Mouse (Mus musculus): ENCODE data around the gene Syt13. TPM values are rescaled to one million over a fixed set of nuclear protein-coding genes. Genes with fewer than 3 reads are reported as not detected.

The Syt13 gene
- total and polyA plus RNA-seq, 3 experiments: not detected

DNA sequence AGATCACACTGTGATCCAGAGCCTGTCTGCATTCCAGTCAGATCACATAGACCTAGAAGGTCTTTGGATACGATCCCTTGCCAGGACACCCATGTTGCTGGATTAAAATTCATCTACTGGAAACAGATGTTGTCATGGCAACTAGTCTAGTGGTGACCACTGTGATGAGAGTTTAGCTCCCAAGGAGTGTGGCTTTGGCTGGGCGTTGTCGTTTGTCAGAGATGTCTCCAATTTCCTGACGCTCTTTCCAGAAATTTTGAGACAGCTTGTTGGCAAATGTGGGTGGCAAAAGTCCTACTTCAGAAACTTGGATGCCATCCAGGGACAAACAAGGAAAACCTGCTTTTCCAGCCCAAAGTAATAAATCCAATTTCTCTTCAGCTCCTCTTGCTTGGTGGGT, 43.7 kb downstream of the Syt13 start:
- in situ Hi-C loops (cut with MboI; ENCODE audit: low pct_ligation_motif_present, low pct_unique_long_range_greater_than_20kb, low sequenced_read_pairs): no loop called here

GRCm38 (mm10) chr2:92964345-92964744, 49.4 kb downstream of the Syt13 start:
- no peak overlapping the region for H3K4me3 ChIP-seq (replicated peaks in 1 of 3; ENCODE audit: low read depth in 2 of 3, low read length in 2 of 3, poor library complexity in 1 of 3)
- no peak for DNase-seq (ENCODE audit: extremely low read depth)
- TF ChIP-seq NRF1 (IDR thresholded peaks at IDR 0.05; ENCODE audit: low read depth, low read length): no peak
- H3K9me3 ChIP-seq (replicated peaks; ENCODE audit: low read length): peaks cover 3% of the 10 kb centered on the region
- in situ Hi-C loops (cut with MboI; ENCODE audit: low pct_ligation_motif_present, low pct_unique_long_range_greater_than_20kb, low sequenced_read_pairs) (no loop called here), dilution Hi-C loops (cut with MboI; ENCODE audit: extremely low pct_ligation_motif_present, extremely low pct_unique_long_range_greater_than_20kb, low sequenced_read_pairs) (no loop called here)
- H3K36me3 ChIP-seq (replicated peaks in 1 of 2; ENCODE audit: control insufficient read depth in 1 of 2, insufficient read depth in 1 of 2, low read length in 1 of 2): no peaks in the 10 kb centered on the region
- H3K79me2 ChIP-seq (replicated peaks; ENCODE audit: control insufficient read depth, extremely low read depth, insufficient read depth, poor library complexity, severe bottlenecking): no peaks in the 10 kb centered on the region
- no peak overlapping the region for H3K9ac ChIP-seq (ENCODE audit: insufficient read depth, low read depth)
- no peak overlapping the region for H3K27ac ChIP-seq (ENCODE audit: insufficient read depth, low read depth)
- no peak overlapping the region for H3K4me2 ChIP-seq (ENCODE audit: insufficient read depth, low read depth, poor library complexity, severe bottlenecking)
- peaks cover 80% of the 10 kb centered on the region for H3K27me3 ChIP-seq (replicated peaks)
- H3K4me1 ChIP-seq (ENCODE audit: control insufficient read depth in 1 of 2, insufficient read depth in 2 of 2): no peaks in the 10 kb centered on the region

More for the DNA sequence above, 43.7 kb downstream of the Syt13 start:
- peaks cover 72% of the 10 kb centered on the region for H3K27me3 ChIP-seq (replicated peaks)
- DNase-seq (ENCODE audit: extremely low read depth): no peak
- no peak overlapping the region for H3K4me2 ChIP-seq (ENCODE audit: insufficient read depth, low read depth, poor library complexity, severe bottlenecking)
- TF ChIP-seq GABPA (IDR thresholded peaks at IDR 0.05; ENCODE audit: insufficient replicate concordance, low read depth, low read length): no peak
- no peak for TF ChIP-seq SMC3 (IDR thresholded peaks at IDR 0.05; ENCODE audit: low read depth, low read length)
- no peak for TF ChIP-seq ETS1 (conservative IDR thresholded peaks at IDR 0.05; ENCODE audit: low read depth, low read length)
- TF ChIP-seq CHD1 (IDR thresholded peaks at IDR 0.05; ENCODE audit: low read depth, low read length): no peak
- no peak for TF ChIP-seq CTCF (conservative IDR thresholded peaks at IDR 0.05 in 1 of 2, IDR thresholded peaks at IDR 0.05 in 1 of 2; ENCODE audit: low read depth in 2 of 2, low read length in 2 of 2)
- no peak for TF ChIP-seq PAX5 (IDR thresholded peaks at IDR 0.05; ENCODE audit: low read length)
- TF ChIP-seq ZNF384 (IDR thresholded peaks at IDR 0.05; ENCODE audit: low read depth, low read length): no peak
- no peak for TF ChIP-seq USF1 (IDR thresholded peaks at IDR 0.05; ENCODE audit: low read depth, low read length)
- no peak for TF ChIP-seq ELF1 (IDR thresholded peaks at IDR 0.05; ENCODE audit: low read depth, low read length)
- TF ChIP-seq SIN3A (IDR thresholded peaks at IDR 0.05; ENCODE audit: low read length): no peak
- no peak for TF ChIP-seq MAX (IDR thresholded peaks at IDR 0.05; ENCODE audit: low read length)
- no peak for TF ChIP-seq USF2 (conservative IDR thresholded peaks at IDR 0.05; ENCODE audit: low read depth, low read length)
- no peak for TF ChIP-seq CHD2 (IDR thresholded peaks at IDR 0.05; ENCODE audit: low read length)
- no peak for TF ChIP-seq EP300 (IDR thresholded peaks at IDR 0.05; ENCODE audit: low read length)
- TF ChIP-seq RCOR1 (conservative IDR thresholded peaks at IDR 0.05; ENCODE audit: low read depth, low read length): no peak
- no peak for TF ChIP-seq HCFC1 (IDR thresholded peaks at IDR 0.05; ENCODE audit: low read depth, low read length)
- TF ChIP-seq POLR2AphosphoS2 (IDR thresholded peaks at IDR 0.05; ENCODE audit: low read depth, low read length): no peak
- no peak for TF ChIP-seq MAFK (IDR thresholded peaks at IDR 0.05; ENCODE audit: insufficient replicate concordance, low read length)
- TF ChIP-seq JUN (IDR thresholded peaks at IDR 0.05; ENCODE audit: insufficient read depth, low read depth, low read length): no peak
- no peak overlapping the region for H3K27ac ChIP-seq (ENCODE audit: insufficient read depth, low read depth)
- dilution Hi-C loops (cut with MboI; ENCODE audit: extremely low pct_ligation_motif_present, extremely low pct_unique_long_range_greater_than_20kb, low sequenced_read_pairs): no loop called here
- H3K9ac ChIP-seq (ENCODE audit: insufficient read depth, low read depth): no peak overlapping the region
- H3K4me3 ChIP-seq (replicated peaks in 1 of 3; ENCODE audit: low read depth in 2 of 3, low read length in 2 of 3, poor library complexity in 1 of 3): no peak overlapping the region
- H3K9me3 ChIP-seq (replicated peaks; ENCODE audit: low read length): peaks cover 7% of the 10 kb centered on the region
- H3K4me1 ChIP-seq (ENCODE audit: control insufficient read depth in 1 of 2, insufficient read depth in 2 of 2): no peaks in the 10 kb centered on the region
- no peaks in the 10 kb centered on the region for H3K36me3 ChIP-seq (replicated peaks in 1 of 2; ENCODE audit: control insufficient read depth in 1 of 2, insufficient read depth in 1 of 2, low read length in 1 of 2)
- H3K79me2 ChIP-seq (replicated peaks; ENCODE audit: control insufficient read depth, extremely low read depth, insufficient read depth, poor library complexity, severe bottlenecking): no peaks in the 10 kb centered on the region; the same call in 1 of the 2 replicates

All from CH12.LX (cell line).